Mouse (Mus musculus): Measurements from ENCODE around the gene Tex26.

Tex26 gene

DNA sequence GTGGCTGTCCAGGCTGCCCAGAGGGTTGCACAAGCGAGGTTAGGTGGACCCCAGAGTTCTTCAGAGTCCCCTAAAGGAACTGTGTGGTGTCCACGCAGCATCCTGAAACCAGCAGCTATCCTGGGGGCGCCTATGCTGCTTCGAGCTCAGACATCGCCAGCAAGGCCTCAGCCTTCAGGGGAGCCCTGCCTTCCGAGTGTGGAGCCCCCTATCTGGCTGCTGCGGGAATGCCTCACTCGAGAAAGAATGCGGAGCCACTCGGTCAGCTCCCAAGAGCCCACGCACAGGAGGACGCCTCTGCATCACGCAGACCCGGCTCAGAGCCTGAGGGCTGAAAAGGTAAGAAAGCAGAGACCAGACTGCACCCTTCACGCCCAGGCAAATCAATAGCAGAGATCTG is 50.8 kb downstream of the Tex26 start:
- DNase-seq = no peak

GRCm38 (mm10) chr5:149495655-149496054 is 56.2 kb downstream of the Tex26 start:
- no peak for DNase-seq

GRCm38 (mm10) chr5:149496401-149497066 is 57.1 kb downstream of the Tex26 start:
- DNase-seq = no peak

GRCm38 (mm10) chr5:149499936-149500335 is 60.5 kb downstream of the Tex26 start:
- no peak for DNase-seq

DNA sequence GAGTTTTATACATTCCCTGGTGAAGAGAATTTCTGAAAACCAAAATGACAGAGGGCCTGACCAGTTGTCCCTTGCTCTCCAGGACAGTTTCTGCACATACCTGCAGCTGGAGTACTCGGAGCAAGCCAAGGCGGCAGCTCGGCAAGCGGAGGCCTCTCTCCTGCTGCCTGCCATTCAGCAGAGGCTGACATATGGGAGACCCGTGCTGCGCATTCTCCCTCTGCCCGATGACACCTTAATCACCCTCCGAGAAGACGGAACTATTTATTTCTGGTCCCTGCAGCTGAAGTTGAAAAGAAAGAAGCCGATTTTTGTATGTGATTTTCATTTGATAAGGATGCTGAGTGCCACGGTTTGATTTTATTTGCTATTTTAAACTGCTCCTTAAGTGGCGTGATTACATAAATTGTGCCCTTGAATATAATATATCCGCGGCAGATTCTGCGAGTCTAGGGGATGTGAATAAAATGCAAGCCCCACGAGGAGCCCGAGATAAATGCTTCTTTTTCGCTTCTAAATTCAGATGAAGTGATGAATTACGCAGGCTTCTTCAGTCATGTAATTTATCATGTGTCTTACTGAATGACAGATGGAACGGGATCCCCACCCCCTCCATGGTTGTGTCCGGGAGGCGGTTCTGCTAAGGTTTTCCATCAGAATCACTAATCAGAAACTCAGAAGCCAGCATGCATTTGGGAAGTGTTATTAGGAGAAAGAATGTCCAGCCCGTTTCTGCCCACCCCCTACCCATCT is 64.1 kb downstream of the Tex26 start:
- no peak for DNase-seq

- DNase-seq = no peak
Observed at GRCm38 (mm10) chr5:149504985-149505384, 65.5 kb downstream of the Tex26 start.

- DNase-seq = no peak
Observed at GRCm38 (mm10) chr5:149506033-149506432, 66.6 kb downstream of the Tex26 start.

GRCm38 (mm10) chr5:149508094-149509029 is 68.9 kb downstream of the Tex26 start:
- no peak for DNase-seq

- no peak for DNase-seq
Observed at GRCm38 (mm10) chr5:149510323-149510722, 70.9 kb downstream of the Tex26 start.

- no peak for DNase-seq
Observed at GRCm38 (mm10) chr5:149512695-149513094, 73.2 kb downstream of the Tex26 start.

GRCm38 (mm10) chr5:149513438-149514086 is 74.1 kb downstream of the Tex26 start:
- no peak for DNase-seq

- DNase-seq = peak; percentile 19
Observed at GRCm38 (mm10) chr5:149514087-149514671, 74.7 kb downstream of the Tex26 start.

- DNase-seq = no peak
Observed at GRCm38 (mm10) chr5:149514890-149515289, 75.4 kb downstream of the Tex26 start.

DNA sequence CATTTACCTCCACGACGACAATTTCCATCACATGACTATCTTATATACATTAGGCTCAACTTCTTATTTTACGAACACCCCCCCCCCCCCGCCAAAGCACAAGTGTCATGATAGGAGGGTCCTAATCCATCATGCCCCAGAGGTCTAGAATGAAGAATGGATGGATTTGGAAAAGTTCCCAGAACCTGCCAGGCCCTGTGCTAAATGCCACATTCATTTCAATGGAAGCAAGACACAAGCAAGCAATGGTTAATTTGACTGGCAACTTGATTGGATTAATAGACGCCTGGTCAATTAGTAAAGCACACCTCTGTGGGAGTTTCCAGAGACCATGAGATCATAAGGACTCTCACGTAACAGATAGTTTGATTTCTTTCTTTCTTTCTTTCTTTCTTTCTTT is 77.7 kb downstream of the Tex26 start:
- no peak for DNase-seq
